Mouse (Mus musculus) limb, embryonic 13.5 days (tissue): ENCODE results near the gene Sec1. TPM values are rescaled to one million over a fixed set of nuclear protein-coding genes. Genes with fewer than 3 reads are reported as not detected.
A peak's percentile ranks its signal among the peaks of the same experiment; 100 is the strongest.

Experiments
- ATAC-seq: fragments of 200-750 bp; cut with Nextera tagmentation; 2 replicates; pipeline ENCODE4 v1.8.0; 2017; ENCODE audit warnings: low read depth, moderate number of reproducible peaks, moderate TSS enrichment; ENCODE audit not compliant: low FRiP score
- H3K27ac ChIP-seq: fragments of 300-500 bp; sonication (generic); 2 replicates; pipeline ENCODE4 v1.5.1; 2015; ENCODE audit warnings: inconsistent platforms, mild to moderate bottlenecking, moderate library complexity
- H3K27me3 ChIP-seq: fragments of 300-500 bp; sonication (generic); 2 replicates; pipeline ENCODE4 v1.6.1; 2015; ENCODE audit warnings: mild to moderate bottlenecking, inconsistent platforms
- H3K36me3 ChIP-seq: fragments of 300-500 bp; sonication (generic); 2 replicates; pipeline ENCODE4 v1.6.1; 2015; ENCODE audit warnings: inconsistent platforms, mild to moderate bottlenecking, moderate library complexity
- H3K4me1 ChIP-seq: fragments of 300-500 bp; sonication (generic); 2 replicates; pipeline ENCODE4 v1.6.1; 2015; ENCODE audit warnings: inconsistent platforms
- H3K4me2 ChIP-seq: fragments of 300-500 bp; sonication (generic); replicated peaks from 2 replicates; pipeline ENCODE4 v1.6.1; 2015; ENCODE audit warnings: inconsistent platforms, mild to moderate bottlenecking, moderate library complexity
- H3K4me3 ChIP-seq: fragments of 300-500 bp; sonication (generic); 2 replicates; pipeline ENCODE4 v1.5.1; 2015; ENCODE audit warnings: moderate library complexity, mild to moderate bottlenecking, inconsistent platforms
- H3K9ac ChIP-seq: fragments of 300-500 bp; sonication (generic); 2 replicates; pipeline ENCODE4 v1.6.1; 2015; ENCODE audit warnings: mild to moderate bottlenecking, inconsistent platforms
- H3K9me3 ChIP-seq: fragments of 300-500 bp; sonication (generic); 2 replicates; pipeline ENCODE4 v1.6.1; 2016; ENCODE audit warnings: inconsistent platforms
- WGBS: fragments of 180-500 bp; shearing (Covaris S2); methylation state at CpG from one replicate; pipeline ENCODE4 v1.1.7; 2015; 5-methylcytosine and 5-hydroxymethylcytosine counted together
- polyA plus RNA-seq: library from polyadenylated mRNA; unstranded; fragments of >200 nt; fragmentation: Nextera tagmentation; extraction: Ambion mirVana; gene quantifications from 2 replicates; pipeline ENCODE4 v1.2.1, GENCODE M21; 2015

Gene Sec1
- polyA plus RNA-seq, 1 experiment from 2014 or later = 0.45 TPM

DNA sequence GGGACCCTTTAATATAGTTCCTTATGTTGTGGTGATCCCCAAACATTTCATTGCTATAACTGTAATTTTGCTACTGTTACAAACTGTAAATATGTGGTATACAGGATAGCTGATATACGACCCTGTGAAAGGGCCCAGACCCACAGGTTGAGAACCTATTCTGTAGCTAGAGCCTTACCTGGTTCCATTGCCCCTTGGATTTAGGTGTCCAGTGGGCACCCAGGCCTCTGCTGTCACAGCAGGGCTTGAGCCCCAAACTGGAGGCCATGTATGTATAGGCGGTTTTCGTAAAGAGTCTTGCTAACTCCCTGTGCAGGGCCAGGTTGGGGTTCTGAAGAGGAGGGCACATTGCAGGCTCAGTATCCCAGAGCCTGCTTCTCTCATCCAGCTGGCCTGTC is 22.3 kb upstream of the Sec1 start:
- H3K9me3 ChIP-seq = no peaks in the 10 kb centered on the region
- peak overlapping the region; percentile 84; the same call in 1 of the 2 replicates for H3K9ac ChIP-seq
- H3K27me3 ChIP-seq = no peaks in the 10 kb centered on the region
- H3K4me2 ChIP-seq = peak overlapping the region; percentile 94
- H3K4me3 ChIP-seq = peak overlapping the region; percentile 94
- peaks cover 46% of the 10 kb centered on the region for H3K36me3 ChIP-seq
- WGBS = 89% methylated on average over 3 of the region's 3 CpGs
- no peak overlapping the region for H3K27ac ChIP-seq
- no peak for ATAC-seq
- peaks cover 52% of the 10 kb centered on the region for H3K4me1 ChIP-seq

- ATAC-seq = no peak
- Histone ChIP-seq H3K9ac (peak overlapping the region; percentile 19; the same call in 1 of the 2 replicates), H3K36me3 (peaks cover 46% of the 10 kb centered on the region), H3K4me1 (peaks cover 49% of the 10 kb centered on the region), H3K4me3 (peak overlapping the region; percentile 94), H3K27ac (peak overlapping the region; percentile 52; the same call in 1 of the 2 replicates), H3K4me2 (peak overlapping the region; percentile 94), H3K9me3 (no peaks in the 10 kb centered on the region), H3K27me3 (no peaks in the 10 kb centered on the region)
- WGBS = 82% methylated on average over 19 of the region's 19 CpGs
These were observed 21.7 kb upstream of the Sec1 start for GRCm38 (mm10) chr7:45715741-45716459.

DNA sequence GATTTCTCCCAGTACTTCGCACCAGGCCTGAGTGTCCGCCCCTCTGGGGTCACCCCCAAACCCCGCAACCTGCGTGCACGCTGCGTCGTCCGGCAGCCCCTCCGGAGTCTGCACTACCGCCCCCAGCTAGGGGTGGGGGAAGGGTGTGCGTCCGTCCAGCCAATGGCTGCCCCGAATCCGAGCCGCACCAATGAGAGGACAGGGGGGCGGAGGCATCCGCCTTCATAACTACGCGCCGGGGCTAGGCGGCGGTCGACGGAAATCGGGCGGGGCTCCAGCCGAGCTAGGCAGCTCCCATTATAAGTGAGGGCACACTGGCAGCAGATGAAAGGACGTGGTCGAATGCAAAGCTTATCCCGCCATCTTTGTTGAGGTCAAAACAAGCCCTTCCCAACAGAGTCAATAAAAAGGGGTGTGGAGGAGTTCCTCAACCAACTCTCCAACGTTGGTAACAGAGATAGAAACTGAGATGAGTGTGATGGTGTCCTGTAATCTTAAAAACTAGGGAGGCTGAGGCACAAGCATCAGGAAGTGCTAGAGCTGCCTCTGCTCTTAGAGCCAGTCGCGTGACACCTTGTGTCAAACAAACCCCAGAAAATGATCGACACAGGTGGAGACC is 21.0 kb upstream of the Sec1 start, which contains the start of gene Rpl18:
Gene Rpl18 (plus strand): TSS at position 368 of the 619 bp plus-strand sequence.
- Histone ChIP-seq H3K9me3 (no peaks in the 10 kb centered on the region), H3K36me3 (peaks cover 46% of the 10 kb centered on the region), H3K4me1 (peaks cover 44% of the 10 kb centered on the region), H3K27me3 (no peaks in the 10 kb centered on the region), H3K4me2 (peak within 1 kb of the TSS; percentile 94), H3K27ac (peak within 1 kb of the TSS; percentile 52; the same call in 1 of the 2 replicates), H3K9ac (peak within 1 kb of the TSS; percentile 78), H3K4me3 (peak within 1 kb of the TSS; percentile 94)
- WGBS = 7% methylated on average over 34 of the region's 34 CpGs
- ATAC-seq = peak; percentile 92

- H3K27ac ChIP-seq = peak overlapping the region; percentile 52; the same call in 1 of the 2 replicates
- 8% methylated on average over 14 of the region's 14 CpGs for WGBS
- peak; percentile 38 for ATAC-seq
These were observed 20.5 kb upstream of the Sec1 start for GRCm38 (mm10) chr7:45714630-45715089.

DNA sequence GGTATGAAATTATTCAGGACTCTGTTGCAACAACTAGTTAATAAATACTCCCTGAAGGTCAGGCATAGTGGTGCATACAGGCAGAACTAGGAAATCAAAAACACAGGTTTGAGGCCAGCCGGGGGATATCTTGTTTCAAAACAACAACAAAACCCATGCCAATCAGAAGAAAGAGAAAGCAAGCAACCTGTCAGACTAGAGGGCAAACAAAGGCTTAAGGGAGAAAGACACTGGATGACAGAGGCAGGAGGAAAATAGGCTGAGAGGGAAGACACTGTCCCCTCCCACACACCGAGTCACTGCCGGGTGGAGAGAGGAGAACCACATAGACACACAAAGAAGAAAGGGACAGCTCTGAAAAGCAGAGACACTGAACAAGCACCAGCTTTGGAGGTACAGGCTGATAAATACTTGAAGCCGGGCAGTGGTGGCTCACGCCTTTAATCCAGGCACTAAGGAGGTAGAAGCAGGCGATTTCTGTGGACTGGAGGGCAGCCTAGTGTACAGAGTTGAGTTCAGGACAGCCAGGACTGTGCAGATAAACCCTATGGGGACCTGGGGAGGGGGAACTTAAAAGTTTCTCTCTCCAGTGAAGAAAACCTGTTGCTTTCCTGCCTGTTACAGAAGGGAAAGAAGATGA is 19.8 kb upstream of the Sec1 start:
- peak overlapping the region; percentile 94 for H3K4me3 ChIP-seq
- no peak for ATAC-seq
- peaks cover 44% of the 10 kb centered on the region for H3K36me3 ChIP-seq
- H3K4me2 ChIP-seq = peak overlapping the region; percentile 94
- no peaks in the 10 kb centered on the region for H3K27me3 ChIP-seq
- H3K9me3 ChIP-seq = no peaks in the 10 kb centered on the region
- WGBS = 84% methylated on average over 6 of the region's 6 CpGs
- peak overlapping the region; percentile 78 for H3K9ac ChIP-seq
- peaks cover 42% of the 10 kb centered on the region for H3K4me1 ChIP-seq
- no peak overlapping the region for H3K27ac ChIP-seq

More at GRCm38 (mm10) chr7:45714630-45715089, 20.5 kb upstream of the Sec1 start:
- Histone ChIP-seq H3K4me3 (peak overlapping the region; percentile 94), H3K4me1 (peaks cover 42% of the 10 kb centered on the region), H3K4me2 (peak overlapping the region; percentile 94), H3K9ac (peak overlapping the region; percentile 78), H3K27me3 (no peaks in the 10 kb centered on the region), H3K36me3 (peaks cover 46% of the 10 kb centered on the region), H3K9me3 (no peaks in the 10 kb centered on the region)

GRCm38 (mm10) chr7:45713396-45713795 is 19.2 kb upstream of the Sec1 start:
- Histone ChIP-seq H3K27ac (no peak overlapping the region), H3K4me2 (no peak overlapping the region), H3K27me3 (no peaks in the 10 kb centered on the region), H3K9me3 (no peaks in the 10 kb centered on the region), H3K4me3 (no peak overlapping the region), H3K4me1 (peaks cover 45% of the 10 kb centered on the region), H3K9ac (no peak overlapping the region), H3K36me3 (peaks cover 44% of the 10 kb centered on the region)
- ATAC-seq = no peak
- WGBS = 91% methylated on average over 16 of the region's 16 CpGs

- peaks cover 56% of the 10 kb centered on the region for H3K4me1 ChIP-seq
- H3K9ac ChIP-seq = no peak overlapping the region
- no peak overlapping the region for H3K27ac ChIP-seq
- H3K27me3 ChIP-seq = no peaks in the 10 kb centered on the region
- H3K4me3 ChIP-seq = no peak overlapping the region
- H3K36me3 ChIP-seq = peaks cover 44% of the 10 kb centered on the region
- no peak overlapping the region for H3K4me2 ChIP-seq
- WGBS = 86% methylated on average over 21 of the region's 21 CpGs
- no peak for ATAC-seq
- H3K9me3 ChIP-seq = no peaks in the 10 kb centered on the region
These were observed 18.0 kb upstream of the Sec1 start for GRCm38 (mm10) chr7:45712022-45712757.

DNA sequence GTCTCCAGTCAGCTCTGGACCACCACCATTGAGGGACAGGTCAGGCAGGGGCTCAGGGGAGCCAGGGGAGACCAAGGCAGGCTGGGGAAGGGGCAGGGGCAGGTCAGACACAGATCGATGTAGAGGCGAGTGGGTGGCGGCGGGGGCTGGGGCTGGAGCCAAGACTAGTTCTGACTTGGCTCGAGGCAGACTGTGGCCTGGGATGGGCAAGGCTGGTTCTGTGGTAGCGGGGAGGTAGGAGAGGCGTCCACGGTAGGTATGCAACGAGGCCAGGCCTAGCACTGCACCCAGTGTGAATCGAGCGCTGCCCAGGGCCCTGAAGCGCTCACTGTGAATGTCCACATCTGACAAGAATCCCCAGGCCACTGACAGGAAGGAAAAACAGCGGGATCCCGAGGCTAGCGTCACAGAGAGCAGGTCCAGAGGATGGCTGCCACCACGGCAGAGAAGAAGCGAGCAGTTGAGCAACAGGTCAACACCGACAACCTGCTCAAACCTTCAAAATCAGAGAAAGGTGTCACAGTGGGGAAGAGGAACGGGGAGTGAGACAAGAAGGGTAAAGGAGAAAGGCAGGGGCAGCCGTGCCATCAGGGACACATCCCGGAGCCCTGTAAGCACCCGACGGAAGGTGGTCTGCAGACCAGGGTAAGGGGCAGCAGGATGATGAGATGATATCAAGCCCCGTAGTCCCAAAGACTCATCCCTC is 17.3 kb upstream of the Sec1 start:
- Histone ChIP-seq H3K4me3 (no peak overlapping the region), H3K27me3 (no peaks in the 10 kb centered on the region), H3K9me3 (no peaks in the 10 kb centered on the region), H3K27ac (no peak overlapping the region), H3K4me2 (no peak overlapping the region), H3K9ac (no peak overlapping the region), H3K36me3 (peaks cover 44% of the 10 kb centered on the region), H3K4me1 (peaks cover 55% of the 10 kb centered on the region)
- no peak for ATAC-seq
- WGBS = 91% methylated on average over 24 of the region's 24 CpGs

- Histone ChIP-seq H3K27ac (no peak overlapping the region), H3K9me3 (no peaks in the 10 kb centered on the region), H3K4me2 (no peak overlapping the region), H3K4me1 (peaks cover 55% of the 10 kb centered on the region), H3K27me3 (no peaks in the 10 kb centered on the region), H3K4me3 (no peak overlapping the region), H3K9ac (no peak overlapping the region), H3K36me3 (peaks cover 44% of the 10 kb centered on the region)
- no peak for ATAC-seq
- WGBS = 93% methylated on average over 20 of the region's 20 CpGs
These were observed 16.4 kb upstream of the Sec1 start for GRCm38 (mm10) chr7:45710477-45711191.

GRCm38 (mm10) chr7:45709677-45710355 is 15.6 kb upstream of the Sec1 start:
- Histone ChIP-seq H3K9me3 (no peaks in the 10 kb centered on the region), H3K36me3 (peaks cover 44% of the 10 kb centered on the region), H3K4me1 (peaks cover 57% of the 10 kb centered on the region), H3K27ac (no peak overlapping the region), H3K27me3 (no peaks in the 10 kb centered on the region), H3K9ac (0 out of 2 replicates have a peak overlapping the region, but pooled peaks have one; percentile 10), H3K4me3 (no peak overlapping the region), H3K4me2 (no peak overlapping the region)
- no peak for ATAC-seq
- WGBS = 80% methylated on average over 14 of the region's 14 CpGs
